Mouse (Mus musculus) left cerebral cortex, postnatal 25 days (tissue): ENCODE results near the gene Lrrc74b. TPM values are rescaled to one million over a fixed set of nuclear protein-coding genes. Genes with fewer than 3 reads are reported as not detected.
A peak's percentile ranks its signal among the peaks of the same experiment; 100 is the strongest.
"Not testable (repeated sequence)": the region's sequence is repeated elsewhere in the genome, so short reads cannot be mapped to it uniquely, and the experiment has no call there.

ENCODE experiments used
- DNase-seq, 2 experiments: peaks; one replicate each; pipeline ENCODE4 v3.0.0; 2022; ENCODE audit warnings: low spot score in 2 of 2, mixed read lengths in 1 of 2
- intact Hi-C: fragments of 180-260 bp; cut with DNase I; formaldehyde crosslinking; loops from one replicate; pipeline ENCODE4 v1.15.1; 2025
- total RNA-seq, 2 experiments: library from RNA; stranded (reverse); gene quantifications; 2 replicates each; pipeline ENCODE4 v1.2.3; 2021

Gene Lrrc74b
- total RNA-seq, 2 experiments from 2014 or later, result 0.71 to 0.85 TPM

GRCm38 (mm10) chr16:17509240-17509597 lies 51.8 kb downstream of the Lrrc74b start:
- intact Hi-C loops, result loop anchor here (1.0 to 2.0 kb wide), 2 partner anchors 20 to 22 kb away; partner anchors contain the start of genes Aifm3 and Thap7
- DNase-seq, result no peak

GRCm38 (mm10) chr16:17508546-17509239 lies 52.4 kb downstream of the Lrrc74b start, which contains the start of gene Lztr1:
Gene Lztr1, plus strand, starts transcription at chr16:17508688.
- intact Hi-C loops, result loop anchor here (1.0 to 2.0 kb wide), 2 partner anchors 20 to 23 kb away; partner anchors contain the start of genes Aifm3 and Thap7
- peak; percentile 93 to 95 for DNase-seq

- intact Hi-C loops, result loop anchor here (2.0 kb wide), 1 partner anchor 19 kb away; the partner anchor contains the start of gene Aifm3
- not testable (repeated sequence) for DNase-seq
These were observed 53.0 kb downstream of the Lrrc74b start for GRCm38 (mm10) chr16:17508031-17508430.

- no peak for DNase-seq
- intact Hi-C loops, result no loop called here
These were observed 54.0 kb downstream of the Lrrc74b start for GRCm38 (mm10) chr16:17507018-17507552.

- intact Hi-C loops, result no loop called here
- DNase-seq, result peak in 1 of 2 experiments; percentile 44
These were observed 58.4 kb downstream of the Lrrc74b start for GRCm38 (mm10) chr16:17502681-17503080.

GRCm38 (mm10) chr16:17499249-17499883 lies 61.7 kb downstream of the Lrrc74b start:
- intact Hi-C loops, result no loop called here
- DNase-seq, result no peak

GRCm38 (mm10) chr16:17496499-17497305 lies 64.3 kb downstream of the Lrrc74b start:
- intact Hi-C loops, result no loop called here
- peak; percentile 94 to 96 for DNase-seq

Other genes starting within 250 kb of the Lrrc74b start
- 1 to 10 TPM; 2.5 to 2.7 TPM for gene Serpind1, start 229.9 kb downstream of the Lrrc74b start, total RNA-seq
- 10 to 100 TPM; 21.5 to 23.9 TPM for gene Snap29, start 155.3 kb downstream of the Lrrc74b start, total RNA-seq
- gene Pi4ka, start 154.9 kb downstream of the Lrrc74b start, total RNA-seq, result 100 to 1,000 TPM; 324 to 328 TPM
- gene Crkl, start 109.3 kb downstream of the Lrrc74b start, total RNA-seq, result 10 to 100 TPM; 30.9 to 31.0 TPM
- gene Aifm3, start 71.6 kb downstream of the Lrrc74b start, total RNA-seq, result 100 to 1,000 TPM in 1 of 2 experiments, 10 to 100 TPM in 1; 96.9 to 100 TPM
- 100 to 1,000 TPM; 149 TPM for gene Lztr1, start 52.6 kb downstream of the Lrrc74b start, total RNA-seq
- gene Thap7, start 30.1 kb downstream of the Lrrc74b start, total RNA-seq, result 10 to 100 TPM; 43.7 to 45.4 TPM
- gene P2rx6, start 638 bp upstream of the Lrrc74b start, total RNA-seq, result under 1 TPM; 0.80 to 0.99 TPM
- gene Slc7a4, start 22.0 kb upstream of the Lrrc74b start, total RNA-seq, result 10 to 100 TPM; 83.2 to 87.4 TPM
- gene Smpd4, start 58.1 kb upstream of the Lrrc74b start, total RNA-seq, result 10 to 100 TPM; 62.4 to 63.8 TPM
- gene Ccdc74a, start 85.2 kb upstream of the Lrrc74b start, total RNA-seq, result 10 to 100 TPM; 22.3 to 26.4 TPM
- 10 to 100 TPM; 66.3 to 69.1 TPM for gene Med15, start 171.6 kb upstream of the Lrrc74b start, total RNA-seq
- gene Klhl22, start 198.4 kb upstream of the Lrrc74b start, total RNA-seq, result 100 to 1,000 TPM in 1 of 2 experiments, 10 to 100 TPM in 1; 87.8 to 101 TPM
- gene Scarf2, start 236.0 kb upstream of the Lrrc74b start, total RNA-seq, result 1 to 10 TPM; 2.9 to 3.2 TPM